Mouse (Mus musculus): ENCODE data around the gene Col23a1. TPM values are rescaled to one million over a fixed set of nuclear protein-coding genes. Genes with fewer than 3 reads are reported as not detected.

Gene Col23a1
- polyA plus RNA-seq, 1 experiment from 2014 or later, result 4.4 TPM

- H3K4me1 ChIP-seq (ENCODE audit: control insufficient read depth, insufficient read depth, low read depth, low read length), result no peaks in the 10 kb centered on the region; the same call in none of the 2 replicates
- H3K9ac ChIP-seq (ENCODE audit: low read depth, low read length), result no peak overlapping the region
- H3K27me3 ChIP-seq (replicated peaks; ENCODE audit: control insufficient read depth, insufficient read depth, low read length), result no peaks in the 10 kb centered on the region
- H3K9me3 ChIP-seq (ENCODE audit: control insufficient read depth, low read length), result no peaks in the 10 kb centered on the region
- no peak for ATAC-seq
- WGBS, result 38% methylated on average over 4 of the region's 4 CpGs
- no peaks in the 10 kb centered on the region for H3K36me3 ChIP-seq (ENCODE audit: control insufficient read depth, insufficient read depth, low read length)
- no peak overlapping the region for H3K4me2 ChIP-seq (ENCODE audit: low read length)
- H3K4me3 ChIP-seq (ENCODE audit: low read length), result no peak overlapping the region
- no peak overlapping the region for H3K27ac ChIP-seq (ENCODE audit: low read depth, low read length)
Measured at GRCm38 (mm10) chr11:51391548-51391947, 101.8 kb downstream of the Col23a1 start.

DNA sequence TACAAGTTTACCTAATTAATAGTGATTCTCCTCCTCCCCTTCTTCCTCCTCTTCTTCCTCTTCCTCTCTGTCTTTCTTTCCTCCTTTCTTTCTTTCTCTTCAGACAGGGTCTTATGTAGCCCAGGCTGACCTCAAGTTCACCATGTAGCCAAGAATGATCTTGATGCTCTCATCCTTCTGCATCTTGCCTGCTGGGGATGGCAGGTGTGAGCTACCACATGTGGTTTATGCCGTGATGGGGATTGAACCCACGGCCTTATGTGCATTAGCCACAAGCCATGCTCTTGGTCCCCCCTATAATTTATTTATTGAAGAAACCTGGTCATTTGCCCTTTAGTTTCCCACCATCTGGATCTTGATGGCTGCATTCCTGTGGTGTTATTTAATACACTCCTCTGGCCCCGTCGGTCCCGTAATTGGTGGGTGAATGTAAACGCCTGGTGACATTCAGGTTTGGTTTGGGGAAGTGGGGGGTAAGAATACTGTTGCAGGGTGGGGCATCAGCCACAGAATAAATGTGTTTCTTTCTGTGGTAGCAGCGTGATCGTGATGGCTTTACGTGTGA is 104.7 kb downstream of the Col23a1 start:
- H3K4me3 ChIP-seq (ENCODE audit: low read length), result no peak overlapping the region
- no peaks in the 10 kb centered on the region for H3K9me3 ChIP-seq (ENCODE audit: control insufficient read depth, low read length)
- H3K9ac ChIP-seq (ENCODE audit: low read depth, low read length), result no peak overlapping the region
- no peaks in the 10 kb centered on the region for H3K27me3 ChIP-seq (replicated peaks; ENCODE audit: control insufficient read depth, insufficient read depth, low read length)
- H3K36me3 ChIP-seq (ENCODE audit: control insufficient read depth, insufficient read depth, low read length), result no peaks in the 10 kb centered on the region
- H3K4me2 ChIP-seq (ENCODE audit: low read length), result no peak overlapping the region
- 87% methylated on average over 9 of the region's 9 CpGs for WGBS
- no peaks in the 10 kb centered on the region; the same call in none of the 2 replicates for H3K4me1 ChIP-seq (ENCODE audit: control insufficient read depth, insufficient read depth, low read depth, low read length)
- no peak for ATAC-seq
- H3K27ac ChIP-seq (ENCODE audit: low read depth, low read length), result no peak overlapping the region

DNA sequence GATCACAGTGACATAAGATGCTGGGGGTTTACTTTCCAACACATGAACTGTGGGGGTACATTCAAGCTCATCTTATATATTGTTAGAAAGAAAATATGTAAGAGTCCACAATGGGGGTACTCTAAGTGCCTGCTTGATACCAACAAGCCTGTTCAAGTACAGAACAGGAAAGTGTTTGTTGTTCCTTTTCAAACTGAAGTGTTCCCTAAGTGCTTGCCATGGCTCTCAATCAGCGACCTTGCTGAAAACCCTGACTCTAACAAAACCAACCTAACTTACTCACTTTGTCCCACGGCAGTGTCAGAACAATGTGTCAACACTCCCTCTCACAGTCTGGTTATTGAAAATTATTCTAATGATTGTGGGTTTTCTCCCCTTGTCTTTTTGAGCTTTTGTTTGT is 106.7 kb downstream of the Col23a1 start:
- no peaks in the 10 kb centered on the region; the same call in 1 of the 2 replicates for H3K4me1 ChIP-seq (ENCODE audit: control insufficient read depth, insufficient read depth, low read depth, low read length)
- H3K27me3 ChIP-seq (replicated peaks; ENCODE audit: control insufficient read depth, insufficient read depth, low read length), result no peaks in the 10 kb centered on the region
- WGBS, result 76% methylated on average over 2 of the region's 2 CpGs
- no peak overlapping the region for H3K9ac ChIP-seq (ENCODE audit: low read depth, low read length)
- no peak overlapping the region for H3K4me2 ChIP-seq (ENCODE audit: low read length)
- no peaks in the 10 kb centered on the region for H3K36me3 ChIP-seq (ENCODE audit: control insufficient read depth, insufficient read depth, low read length)
- no peak overlapping the region for H3K4me3 ChIP-seq (ENCODE audit: low read length)
- no peak for ATAC-seq
- H3K27ac ChIP-seq (ENCODE audit: low read depth, low read length), result no peak overlapping the region
- H3K9me3 ChIP-seq (ENCODE audit: control insufficient read depth, low read length), result no peaks in the 10 kb centered on the region

DNA sequence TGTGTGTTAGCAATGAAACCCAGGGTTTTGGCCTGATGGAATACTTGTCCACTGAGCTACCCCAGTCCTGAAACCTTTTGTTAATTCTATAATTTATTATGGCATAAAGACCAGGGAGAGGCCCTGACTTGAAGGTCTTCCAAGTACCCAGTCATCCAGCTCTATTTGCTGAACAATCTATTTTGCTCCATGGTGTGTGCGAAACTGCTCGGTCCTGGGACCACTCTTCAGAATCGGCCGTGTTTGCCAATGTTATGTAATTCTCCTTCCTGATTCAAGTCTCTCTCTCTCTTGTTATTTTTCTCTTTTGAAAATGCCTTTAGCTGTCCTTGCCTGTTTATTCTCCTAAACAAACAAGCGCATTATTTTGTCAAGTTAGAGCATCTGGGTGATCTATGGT is 108.4 kb downstream of the Col23a1 start:
- Histone ChIP-seq H3K27ac (ENCODE audit: low read depth, low read length) (no peak overlapping the region), H3K4me1 (ENCODE audit: control insufficient read depth, insufficient read depth, low read depth, low read length) (no peaks in the 10 kb centered on the region), H3K27me3 (replicated peaks; ENCODE audit: control insufficient read depth, insufficient read depth, low read length) (no peaks in the 10 kb centered on the region), H3K9ac (ENCODE audit: low read depth, low read length) (no peak overlapping the region), H3K4me2 (ENCODE audit: low read length) (no peak overlapping the region), H3K4me3 (ENCODE audit: low read length) (no peak overlapping the region), H3K9me3 (ENCODE audit: control insufficient read depth, low read length) (no peaks in the 10 kb centered on the region), H3K36me3 (ENCODE audit: control insufficient read depth, insufficient read depth, low read length) (no peaks in the 10 kb centered on the region)
- WGBS, result 87% methylated on average over 5 of the region's 5 CpGs
- no peak for ATAC-seq

DNA sequence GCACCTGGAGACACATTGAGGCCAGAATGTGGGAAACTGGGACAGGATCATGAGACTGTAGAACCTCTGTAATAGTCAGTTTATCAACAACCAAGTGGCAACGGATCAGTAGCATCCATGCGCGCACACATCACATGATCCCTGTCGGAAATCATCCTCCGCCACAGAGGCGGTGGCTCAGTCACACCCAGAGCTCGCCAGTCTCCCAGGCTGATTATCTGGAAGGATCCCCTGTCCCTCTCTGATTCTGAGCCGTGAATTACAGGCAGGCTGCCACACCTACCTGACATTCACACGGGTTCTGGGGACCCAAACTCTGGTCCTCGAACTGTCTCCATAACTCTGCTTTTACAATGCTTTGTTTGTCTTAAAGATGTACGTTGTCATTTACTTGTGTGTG is 110.6 kb downstream of the Col23a1 start:
- ATAC-seq, result no peak
- Histone ChIP-seq H3K9me3 (ENCODE audit: control insufficient read depth, low read length) (no peaks in the 10 kb centered on the region), H3K27ac (ENCODE audit: low read depth, low read length) (no peak overlapping the region), H3K27me3 (replicated peaks; ENCODE audit: control insufficient read depth, insufficient read depth, low read length) (no peaks in the 10 kb centered on the region), H3K4me2 (ENCODE audit: low read length) (no peak overlapping the region), H3K4me1 (ENCODE audit: control insufficient read depth, insufficient read depth, low read depth, low read length) (no peaks in the 10 kb centered on the region), H3K9ac (ENCODE audit: low read depth, low read length) (no peak overlapping the region), H3K36me3 (ENCODE audit: control insufficient read depth, insufficient read depth, low read length) (no peaks in the 10 kb centered on the region), H3K4me3 (ENCODE audit: low read length) (no peak overlapping the region)
- 87% methylated on average over 11 of the region's 11 CpGs for WGBS

DNA sequence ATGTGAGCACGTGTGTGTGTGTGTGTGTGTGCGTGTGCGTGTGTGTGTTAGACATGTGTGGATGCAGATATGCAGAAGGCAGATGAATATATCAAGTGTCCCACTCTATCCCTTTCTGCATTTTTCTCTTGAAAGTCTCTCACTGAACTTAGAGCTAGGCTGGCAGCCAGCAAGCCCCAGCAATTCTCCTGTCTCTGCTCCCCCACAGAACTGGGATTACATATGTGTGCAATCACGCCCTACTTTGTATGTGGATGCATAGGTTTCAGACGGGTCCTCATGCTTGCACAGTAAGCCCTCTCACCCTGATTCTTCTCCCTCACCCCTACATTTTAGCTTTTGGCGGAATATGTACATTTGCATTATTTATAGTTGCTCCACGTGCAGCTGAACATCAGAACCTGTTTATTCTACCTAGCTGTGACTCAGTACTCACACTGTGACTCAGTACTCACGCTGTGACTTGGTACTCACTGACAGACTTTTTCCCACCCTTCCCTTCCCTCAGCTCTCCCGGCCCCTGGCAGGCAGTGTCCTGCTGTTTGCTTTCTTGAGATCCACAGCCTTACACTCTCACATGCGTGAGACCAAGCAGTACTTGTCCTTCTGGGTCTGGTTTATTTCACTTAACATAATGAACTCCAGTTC is 111.9 kb downstream of the Col23a1 start:
- H3K27me3 ChIP-seq (replicated peaks; ENCODE audit: control insufficient read depth, insufficient read depth, low read length), result no peaks in the 10 kb centered on the region
- H3K9me3 ChIP-seq (ENCODE audit: control insufficient read depth, low read length), result no peaks in the 10 kb centered on the region
- H3K4me1 ChIP-seq (ENCODE audit: control insufficient read depth, insufficient read depth, low read depth, low read length), result no peaks in the 10 kb centered on the region
- no peak for ATAC-seq
- no peak overlapping the region for H3K9ac ChIP-seq (ENCODE audit: low read depth, low read length)
- H3K4me2 ChIP-seq (ENCODE audit: low read length), result no peak overlapping the region
- WGBS, result 76% methylated on average over 10 of the region's 10 CpGs
- H3K4me3 ChIP-seq (ENCODE audit: low read length), result no peak overlapping the region
- no peaks in the 10 kb centered on the region for H3K36me3 ChIP-seq (ENCODE audit: control insufficient read depth, insufficient read depth, low read length)
- H3K27ac ChIP-seq (ENCODE audit: low read depth, low read length), result no peak overlapping the region

- WGBS, result 89% methylated on average over 2 of the region's 2 CpGs
- Histone ChIP-seq H3K4me2 (ENCODE audit: low read length) (no peak overlapping the region), H3K27ac (ENCODE audit: low read depth, low read length) (no peak overlapping the region), H3K9me3 (ENCODE audit: control insufficient read depth, low read length) (no peaks in the 10 kb centered on the region), H3K4me1 (ENCODE audit: control insufficient read depth, insufficient read depth, low read depth, low read length) (no peaks in the 10 kb centered on the region), H3K36me3 (ENCODE audit: control insufficient read depth, insufficient read depth, low read length) (no peaks in the 10 kb centered on the region), H3K4me3 (ENCODE audit: low read length) (no peak overlapping the region), H3K9ac (ENCODE audit: low read depth, low read length) (no peak overlapping the region), H3K27me3 (replicated peaks; ENCODE audit: control insufficient read depth, insufficient read depth, low read length) (no peaks in the 10 kb centered on the region)
- ATAC-seq, result no peak
Measured at GRCm38 (mm10) chr11:51403886-51404285, 114.2 kb downstream of the Col23a1 start.

DNA sequence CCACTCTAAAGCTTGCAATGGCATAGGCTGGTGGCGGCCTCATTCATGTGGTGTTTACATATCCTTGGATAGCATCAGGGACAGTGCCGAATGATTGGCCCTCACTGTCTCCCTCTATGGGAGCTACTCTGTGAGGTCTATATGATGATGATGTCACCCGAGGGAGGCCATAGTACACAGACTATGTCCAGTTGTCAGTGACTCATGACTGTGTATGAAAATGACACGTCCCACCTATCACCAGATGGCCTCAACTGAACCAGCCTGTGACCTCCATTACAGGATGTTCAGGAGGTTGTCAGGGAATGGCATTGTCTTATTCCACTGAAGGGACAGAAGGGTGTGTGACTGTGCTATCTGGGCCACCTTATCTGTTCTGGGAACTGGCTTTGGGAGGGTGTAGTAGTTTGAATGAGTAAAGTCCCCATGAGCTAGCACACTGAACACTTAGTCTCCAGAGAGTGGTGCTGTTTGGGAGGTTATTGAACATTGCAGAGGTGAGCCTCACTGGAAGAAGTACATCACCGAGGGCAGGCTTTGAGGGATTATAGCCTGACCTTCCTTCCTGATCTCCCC is 115.2 kb downstream of the Col23a1 start:
- no peak overlapping the region for H3K4me2 ChIP-seq (ENCODE audit: low read length)
- H3K4me1 ChIP-seq (ENCODE audit: control insufficient read depth, insufficient read depth, low read depth, low read length), result no peaks in the 10 kb centered on the region
- no peaks in the 10 kb centered on the region for H3K9me3 ChIP-seq (ENCODE audit: control insufficient read depth, low read length)
- no peak overlapping the region for H3K9ac ChIP-seq (ENCODE audit: low read depth, low read length)
- no peaks in the 10 kb centered on the region for H3K27me3 ChIP-seq (replicated peaks; ENCODE audit: control insufficient read depth, insufficient read depth, low read length)
- 93% methylated on average over 5 of the region's 5 CpGs for WGBS
- no peak overlapping the region for H3K4me3 ChIP-seq (ENCODE audit: low read length)
- no peak for ATAC-seq
- no peak overlapping the region for H3K27ac ChIP-seq (ENCODE audit: low read depth, low read length)
- no peaks in the 10 kb centered on the region for H3K36me3 ChIP-seq (ENCODE audit: control insufficient read depth, insufficient read depth, low read length)

DNA sequence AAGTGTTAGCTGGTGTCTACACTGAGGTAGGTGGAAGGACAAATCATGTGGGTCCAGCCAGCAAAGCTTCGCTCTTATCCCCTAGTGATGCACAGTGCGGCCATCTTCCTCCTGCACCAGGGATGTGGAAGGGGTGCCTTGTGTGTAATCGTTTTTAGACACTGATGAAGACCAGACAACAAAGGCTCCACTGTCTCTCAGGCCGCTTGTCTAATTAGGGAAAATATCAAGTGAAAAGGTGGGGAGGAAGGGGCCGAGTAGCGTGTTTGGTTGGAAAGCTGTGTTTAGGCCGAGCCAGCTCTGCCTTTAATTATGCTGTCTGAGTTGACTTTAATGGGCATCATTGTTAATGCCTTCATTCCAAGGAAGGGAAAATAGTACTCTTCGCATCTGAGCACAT is 116.8 kb downstream of the Col23a1 start:
- Histone ChIP-seq H3K9ac (ENCODE audit: low read depth, low read length) (no peak overlapping the region), H3K4me2 (ENCODE audit: low read length) (no peak overlapping the region), H3K27ac (ENCODE audit: low read depth, low read length) (no peak overlapping the region), H3K9me3 (ENCODE audit: control insufficient read depth, low read length) (no peaks in the 10 kb centered on the region), H3K4me3 (ENCODE audit: low read length) (no peak overlapping the region), H3K4me1 (ENCODE audit: control insufficient read depth, insufficient read depth, low read depth, low read length) (no peaks in the 10 kb centered on the region), H3K36me3 (ENCODE audit: control insufficient read depth, insufficient read depth, low read length) (no peaks in the 10 kb centered on the region), H3K27me3 (replicated peaks; ENCODE audit: control insufficient read depth, insufficient read depth, low read length) (no peaks in the 10 kb centered on the region)
- no peak; the same call in 1 of the 2 replicates for ATAC-seq
- 64% methylated on average over 8 of the region's 8 CpGs for WGBS

Data from hindbrain, embryonic 16.5 days (tissue).